Mouse (Mus musculus) spleen, adult 2 months (tissue): ENCODE measurements around the gene Gsto1.

Experiments used
- CTCF ChIP-seq: fragments of 200-500 bp; IDR thresholded peaks from 2 replicates; pipeline ENCODE4 v1.5.1; 2011; ENCODE audit warnings: mild to moderate bottlenecking, inconsistent platforms; ENCODE audit not compliant: insufficient read depth, insufficient read length, insufficient replicate concordance; ENCODE audit errors: extremely low read depth
- POLR2A ChIP-seq: fragments of 200-500 bp; IDR thresholded peaks from 2 replicates; pipeline ENCODE4 v1.6.1; 2011; ENCODE audit warnings: low read depth, low read length, inconsistent platforms

GRCm38 (mm10) chr19:47817692-47818091 is 37.1 kb upstream of the Gsto1 start:
- TF ChIP-seq POLR2A (no peak), CTCF (no peak)
